In the genomic region with DNA sequence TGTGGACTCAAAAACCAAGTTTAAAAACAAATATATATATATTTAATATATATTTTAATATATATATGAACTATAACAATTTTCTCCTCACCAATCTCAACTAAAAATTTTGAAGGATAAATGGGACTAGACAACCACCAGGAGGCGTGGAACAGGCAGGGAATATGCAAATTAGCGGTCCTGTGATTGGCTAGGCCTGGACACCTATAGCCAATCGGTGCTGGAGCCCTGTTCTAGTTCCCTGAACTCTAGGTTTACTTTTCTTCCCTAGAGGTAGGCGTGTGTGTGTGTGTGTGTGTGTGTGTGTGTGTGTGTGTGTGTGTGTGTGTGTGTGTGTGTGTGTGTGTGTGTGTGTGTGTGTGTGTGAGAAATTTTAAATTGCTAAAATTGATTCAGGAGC, we compare ENCODE assay signal across 17 mouse cellular contexts.
DNase-seq lines count a peak whose midpoint lies in the region; ATAC-seq lines count a peak whose summit lies in the region.
"Had no signal": no experiment of that assay in that cellular context is flagged by ENCODE, and none has a peak within 500 bp of the region (broad histone marks: within the 10 kb centered on the region; RNA-seq: fewer than 3 reads in every experiment).

No protein-coding gene starts in this region.

- no peak overlapping the region for H3K27ac ChIP-seq in liver, embryonic 16.5 days (ENCODE audit: low read length)
- H3K27ac ChIP-seq: limb, embryonic 15.5 days; midbrain, embryonic 10.5 days had no signal

- H3K36me3 ChIP-seq in liver, embryonic 16.5 days (ENCODE audit: control insufficient read depth, insufficient read depth) = no peaks in the 10 kb centered on the region
- H3K36me3 ChIP-seq: limb, embryonic 15.5 days had no signal

- H3K27me3 ChIP-seq in liver, embryonic 16.5 days (ENCODE audit: control insufficient read depth, insufficient read depth, low read depth, low read length) = no peaks in the 10 kb centered on the region
- H3K27me3 ChIP-seq: limb, embryonic 15.5 days had no signal

- 27% methylated on average over 4 of the region's 4 CpGs for WGBS in liver, embryonic 16.5 days (ENCODE audit: insufficient replicate concordance)

- no peak overlapping the region for H3K4me2 ChIP-seq in liver, embryonic 16.5 days (ENCODE audit: low read depth, low read length)
- H3K4me2 ChIP-seq: limb, embryonic 15.5 days had no signal

- no peaks in the 10 kb centered on the region for H3K4me1 ChIP-seq in liver, embryonic 16.5 days (ENCODE audit: control insufficient read depth, low read depth, low read length)
- H3K4me1 ChIP-seq: limb, embryonic 15.5 days; midbrain, embryonic 10.5 days had no signal

- no peaks in the 10 kb centered on the region for H3K9me3 ChIP-seq in liver, embryonic 16.5 days (replicated peaks; ENCODE audit: control insufficient read depth, low read length)
- H3K9me3 ChIP-seq: limb, embryonic 15.5 days; midbrain, embryonic 10.5 days had no signal

- peak; percentile 87 for DNase-seq in heart, adult 11 months
- DNase-seq in heart, adult 8-10 months (ENCODE audit: low spot score) = no peak
- DNase-seq in 3T3-L1 (ENCODE audit: low read depth, low spot score) = peak; percentile 59
- no peak for DNase-seq in frontal cortex, postnatal 25 days (ENCODE audit: low spot score in 2 of 2)
- no peak for DNase-seq in frontal cortex, postnatal 14 days (ENCODE audit: low spot score in 2 of 2)
- no peak for DNase-seq in urinary bladder, adult 2 months (ENCODE audit: low spot score)
- DNase-seq: adrenal gland, postnatal 36 days; cerebellum, adult 11 months; cerebellum, postnatal 36 days; kidney, adult 9 months; right cerebral cortex, postnatal 25 days had no signal

- H3K9ac ChIP-seq in liver, embryonic 16.5 days (ENCODE audit: low read depth, low read length) = no peak overlapping the region
- H3K9ac ChIP-seq: limb, embryonic 15.5 days had no signal

- H3K4me3 ChIP-seq in liver, embryonic 16.5 days (ENCODE audit: low read depth, low read length) = no peak overlapping the region
- H3K4me3 ChIP-seq: erythroblast, embryonic 14.5 days; limb, embryonic 15.5 days; midbrain, embryonic 10.5 days had no signal

- ATAC-seq in common myeloid progenitor, adult 5-6 weeks (replicated peaks; ENCODE audit: low read depth, poor library complexity, severe bottlenecking) = peak; percentile 72
- peak; percentile 75 for ATAC-seq in liver, embryonic 16.5 days (ENCODE audit: low read depth)
- ATAC-seq: hindbrain, embryonic 16.5 days had no signal

Comparison
In these comparisons a context has a peak if more than half of its experiments do, and no peak if none do; other contexts are left out.
1. DNase-seq: peak in heart, adult 11 months (single experiment) and 3T3-L1 (single experiment); none in heart, adult 8-10 months (single experiment), frontal cortex, postnatal 25 days (0 of 2), frontal cortex, postnatal 14 days (0 of 2) and urinary bladder, adult 2 months (single experiment).